Mouse (Mus musculus) left cerebral cortex, postnatal 14 days (tissue): ENCODE results near the gene Creb1. TPM values are rescaled to one million over a fixed set of nuclear protein-coding genes. Genes with fewer than 3 reads are reported as not detected.
"Not testable (repeated sequence)": the region's sequence is repeated elsewhere in the genome, so short reads cannot be mapped to it uniquely, and the experiment has no call there.

Source experiments
- DNase-seq, 2 experiments: peaks; one replicate each; pipeline ENCODE4 v3.0.0; 2021 to 2022; ENCODE audit warnings: low spot score in 2 of 2, mixed read lengths in 1 of 2
- intact Hi-C: fragments of 180-260 bp; cut with DNase I; formaldehyde crosslinking; loops from one replicate; pipeline ENCODE4 v1.15.1; 2025
- total RNA-seq, 2 experiments: library from RNA; stranded (reverse); gene quantifications; 2 replicates each; pipeline ENCODE4 v1.2.3; 2021

The Creb1 gene
- total RNA-seq, 2 experiments from 2014 or later, result 48.1 to 48.8 TPM

DNA sequence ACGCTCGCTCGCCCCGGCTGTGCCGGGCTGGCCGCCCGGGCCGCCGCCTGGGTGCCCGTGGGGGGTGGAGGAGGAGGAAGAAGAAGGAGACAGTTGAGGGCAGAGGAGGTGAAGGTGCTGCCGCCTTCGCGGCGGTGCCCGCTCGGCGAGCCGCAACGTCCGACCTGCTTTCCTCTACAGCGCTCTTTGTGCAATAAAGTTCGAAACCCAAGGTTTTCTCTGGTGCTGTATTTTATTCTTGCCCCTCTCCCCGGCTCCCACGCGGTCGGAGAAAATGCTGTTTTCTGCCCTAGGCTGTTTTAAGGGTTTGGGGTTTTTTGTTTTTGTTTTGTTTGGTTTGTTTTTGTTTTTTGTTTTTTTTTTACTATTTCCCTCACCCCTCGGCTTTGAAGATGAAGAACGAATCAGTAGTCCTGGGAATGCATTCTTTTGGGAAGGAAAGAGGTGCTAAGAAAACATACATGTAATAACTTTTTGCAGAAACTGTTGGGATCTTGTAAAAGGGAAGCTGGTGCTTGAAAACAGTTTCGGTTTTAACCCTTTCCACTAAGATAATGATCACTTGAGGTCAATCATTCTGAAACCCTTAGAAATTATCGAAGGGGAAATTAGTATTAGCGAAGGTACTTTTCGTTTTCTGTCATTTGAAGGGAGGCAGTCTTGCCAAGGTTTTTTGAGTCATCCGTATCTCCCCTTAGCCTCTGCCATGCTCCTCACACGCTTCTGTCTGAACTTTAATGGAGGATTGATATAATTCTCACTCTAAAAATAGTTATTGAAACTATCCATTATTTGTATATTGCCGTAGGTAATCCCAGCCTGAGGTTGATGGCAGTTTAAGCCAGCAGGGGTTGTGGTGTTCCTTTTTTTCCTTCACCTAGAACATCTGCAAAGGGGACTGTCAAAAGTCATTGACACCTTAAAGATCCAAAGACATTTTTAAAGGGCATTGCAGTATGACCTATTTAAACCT, 1.3 kb downstream of the Creb1 start:
- intact Hi-C loops, result no loop called here

DNA sequence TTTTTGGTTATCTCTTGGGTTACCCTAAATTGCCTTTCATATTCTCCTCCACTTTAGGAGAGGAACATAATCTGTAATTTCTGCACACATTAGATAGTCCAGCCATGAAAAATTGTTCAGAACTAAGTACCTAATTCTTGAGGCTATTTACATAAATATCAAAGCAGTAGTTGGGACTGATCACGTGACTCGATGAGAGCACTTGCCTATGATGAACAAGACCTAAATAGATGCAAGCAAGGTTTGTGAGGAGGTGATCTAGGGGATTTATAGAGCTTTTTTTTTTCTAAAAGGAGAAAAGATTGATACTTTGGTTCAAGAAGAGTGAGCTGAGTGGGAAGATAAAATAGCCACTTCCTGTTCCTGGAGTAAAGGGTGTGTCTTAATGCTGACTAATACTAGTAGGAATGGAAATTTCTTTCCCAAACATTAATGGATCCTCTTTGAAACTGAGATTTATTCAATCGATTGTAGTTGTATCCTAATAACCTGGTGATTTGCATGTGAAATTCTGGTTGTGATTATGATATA, 6.5 kb downstream of the Creb1 start:
- DNase-seq, result no peak
- intact Hi-C loops, result no loop called here

More for the DNA sequence above, 1.3 kb downstream of the Creb1 start:
- DNase-seq, result no peak

GRCm38 (mm10) chr1:64543750-64544149, 11.3 kb downstream of the Creb1 start:
- intact Hi-C loops, result no loop called here
- DNase-seq, result no peak

- DNase-seq, result peak in 1 of 2 experiments; percentile 31
- intact Hi-C loops, result no loop called here
Observed at GRCm38 (mm10) chr1:64546070-64546469, 13.6 kb downstream of the Creb1 start.

DNA sequence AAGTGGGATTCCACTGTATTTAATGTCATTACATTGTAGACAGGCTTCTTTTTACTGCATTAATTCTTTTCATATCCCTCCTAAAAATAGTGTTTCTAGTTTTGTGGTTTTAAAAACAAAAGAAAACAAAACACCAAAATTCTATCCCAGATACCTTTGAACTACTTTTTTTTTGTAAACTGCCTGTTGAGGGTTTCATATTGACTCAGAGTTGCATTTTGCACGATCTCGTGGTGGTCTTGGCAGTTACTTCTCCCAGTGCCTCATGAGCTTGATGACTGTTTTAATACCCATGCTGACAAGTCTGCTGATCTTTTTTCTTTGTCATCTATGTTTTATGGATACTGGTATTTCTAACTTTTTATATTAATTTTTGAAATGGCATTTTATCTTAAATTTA, 16.9 kb downstream of the Creb1 start:
- intact Hi-C loops, result no loop called here
- no peak for DNase-seq

DNA sequence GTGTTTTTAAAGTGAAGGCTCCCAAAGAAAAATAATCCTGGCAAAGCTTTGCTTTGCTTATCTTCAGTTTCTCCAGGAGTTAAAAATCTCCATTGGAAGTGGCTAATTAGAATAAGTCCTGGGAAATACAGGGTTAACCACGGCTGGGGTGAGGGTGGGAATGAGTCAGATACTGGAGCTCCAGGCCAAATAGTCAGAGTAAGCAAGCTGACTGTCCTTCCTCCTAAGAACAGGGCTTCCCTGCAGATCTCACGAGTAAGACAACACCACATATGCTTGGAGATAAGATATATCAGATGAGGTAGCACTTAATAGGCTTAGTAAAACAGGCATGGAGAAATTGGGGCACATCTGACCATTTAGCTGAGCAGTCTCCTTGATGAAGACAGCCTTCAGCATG, 19.5 kb downstream of the Creb1 start:
- DNase-seq, result no peak
- intact Hi-C loops, result no loop called here

DNA sequence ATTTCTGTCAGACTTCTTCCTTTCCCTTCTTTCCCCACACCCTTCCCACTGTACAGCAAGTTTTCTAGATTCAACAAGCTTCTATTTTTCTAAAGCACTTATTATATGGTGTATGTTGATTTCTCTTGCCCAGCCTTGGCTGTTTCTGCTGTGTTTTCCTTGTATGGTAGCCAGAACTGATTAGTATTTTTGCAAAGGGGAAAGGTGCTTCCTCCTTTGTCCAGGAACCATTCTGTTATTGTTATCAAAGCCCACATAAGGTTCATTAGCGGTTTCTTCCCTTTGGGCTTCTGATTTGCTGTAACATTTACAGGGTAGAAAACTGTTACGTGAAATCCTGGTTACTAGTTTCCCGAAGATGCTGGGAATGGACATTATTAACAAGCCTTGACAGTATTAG, 27.7 kb downstream of the Creb1 start:
- no peak for DNase-seq
- intact Hi-C loops, result no loop called here

- intact Hi-C loops, result no loop called here
- DNase-seq, result no peak
Observed at GRCm38 (mm10) chr1:64568206-64568605, 35.8 kb downstream of the Creb1 start.

DNA sequence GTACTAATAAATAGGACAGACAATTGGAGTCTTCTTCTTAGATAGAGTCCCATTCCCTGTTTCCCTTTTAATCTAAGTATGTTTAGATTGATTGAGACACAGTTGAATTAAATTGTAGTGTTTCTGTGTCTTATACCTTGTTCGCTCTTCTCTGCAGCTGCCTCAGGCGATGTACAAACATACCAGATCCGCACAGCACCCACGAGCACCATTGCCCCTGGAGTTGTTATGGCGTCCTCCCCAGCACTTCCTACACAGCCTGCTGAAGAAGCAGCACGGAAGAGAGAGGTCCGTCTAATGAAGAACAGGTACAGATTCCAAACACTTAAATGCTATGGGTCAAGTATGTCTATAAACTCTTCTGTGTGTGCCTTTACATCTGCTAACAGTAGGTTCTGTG, 43.6 kb downstream of the Creb1 start:
- DNase-seq, result no peak

GRCm38 (mm10) chr1:64576732-64577131, 44.3 kb downstream of the Creb1 start:
- intact Hi-C loops, result no loop called here
- no peak for DNase-seq

More for the DNA sequence above, 43.6 kb downstream of the Creb1 start:
- intact Hi-C loops, result no loop called here

- intact Hi-C loops, DNase-seq: not testable (repeated sequence)
Observed at GRCm38 (mm10) chr1:64577911-64578310, 45.5 kb downstream of the Creb1 start.

DNA sequence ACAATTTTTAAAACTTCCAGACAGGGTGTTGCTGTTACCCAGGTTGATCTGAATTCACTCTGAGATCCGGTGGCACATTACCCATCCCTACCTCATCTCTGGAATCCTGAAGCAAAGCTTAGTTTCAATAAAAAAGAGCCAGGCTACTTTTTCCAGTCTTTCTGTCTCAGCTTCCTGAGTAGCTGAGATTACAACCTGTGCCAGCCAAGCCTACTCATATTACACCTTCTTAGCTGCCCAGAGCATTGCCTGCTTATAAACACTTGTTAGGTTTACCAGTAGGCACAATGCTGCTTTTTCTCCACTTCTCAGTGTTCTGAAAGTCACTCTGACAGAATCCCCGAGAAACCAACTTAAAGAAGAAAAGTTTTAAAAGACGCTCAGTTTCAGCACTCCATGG, 46.4 kb downstream of the Creb1 start:
- DNase-seq, result no peak

DNA sequence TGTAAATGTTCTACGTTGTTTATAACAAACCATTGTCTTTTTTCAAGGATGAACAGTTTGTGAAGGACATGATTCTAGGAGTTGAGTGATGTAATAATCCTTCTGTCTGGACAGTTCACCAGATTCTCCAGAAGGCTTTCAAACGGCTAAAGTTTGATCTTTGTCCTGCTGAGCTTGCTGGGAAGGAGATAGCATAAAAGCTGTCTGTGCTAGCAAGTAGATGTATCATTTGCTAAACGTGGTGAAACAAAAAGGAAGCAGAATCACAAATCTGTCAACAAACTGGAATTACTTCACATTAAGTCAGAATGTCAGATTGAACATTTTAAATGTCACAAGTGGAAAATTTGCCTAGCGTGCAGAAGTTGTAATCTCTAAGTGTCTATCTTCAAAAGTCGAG, 66.5 kb downstream of the Creb1 start:
- intact Hi-C loops, result no loop called here
- DNase-seq, result no peak

More for the DNA sequence above, 46.4 kb downstream of the Creb1 start:
- intact Hi-C loops, result no loop called here

DNA sequence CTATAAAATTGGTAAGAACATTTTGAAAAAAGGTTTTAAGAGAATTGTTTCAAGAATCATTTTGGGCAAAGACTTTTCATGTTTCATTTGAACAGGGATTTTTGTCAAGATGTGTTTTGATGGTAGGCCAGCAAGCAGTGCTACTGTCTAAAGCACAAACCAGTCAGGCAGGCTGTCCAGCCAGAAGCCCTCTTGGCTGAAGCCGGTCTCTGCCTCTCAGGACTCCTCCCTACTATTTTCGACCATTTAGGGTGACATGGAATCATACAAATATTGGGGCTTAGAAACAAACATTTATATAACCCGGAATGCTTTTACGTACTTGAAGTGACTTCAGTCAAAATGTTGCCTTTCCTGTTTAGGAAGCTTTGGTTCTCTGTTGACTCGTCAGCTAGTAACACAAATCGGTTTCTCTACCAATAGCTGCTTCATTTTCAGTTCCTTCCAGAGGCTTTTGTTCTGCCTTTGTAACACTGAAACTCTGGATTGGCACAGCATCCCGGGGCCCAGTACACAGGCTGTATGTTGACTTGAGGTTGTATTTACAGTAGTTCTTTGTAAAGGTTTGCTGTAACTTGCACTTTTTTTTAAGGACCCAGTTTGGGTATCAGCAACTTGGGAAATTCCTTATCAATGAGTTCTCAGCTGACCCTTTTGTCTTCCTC, 68.1 kb downstream of the Creb1 start:
- intact Hi-C loops, result no loop called here
- no peak for DNase-seq

GRCm38 (mm10) chr1:64601242-64601842, 68.9 kb downstream of the Creb1 start:
- no peak for DNase-seq
- intact Hi-C loops, result no loop called here

DNA sequence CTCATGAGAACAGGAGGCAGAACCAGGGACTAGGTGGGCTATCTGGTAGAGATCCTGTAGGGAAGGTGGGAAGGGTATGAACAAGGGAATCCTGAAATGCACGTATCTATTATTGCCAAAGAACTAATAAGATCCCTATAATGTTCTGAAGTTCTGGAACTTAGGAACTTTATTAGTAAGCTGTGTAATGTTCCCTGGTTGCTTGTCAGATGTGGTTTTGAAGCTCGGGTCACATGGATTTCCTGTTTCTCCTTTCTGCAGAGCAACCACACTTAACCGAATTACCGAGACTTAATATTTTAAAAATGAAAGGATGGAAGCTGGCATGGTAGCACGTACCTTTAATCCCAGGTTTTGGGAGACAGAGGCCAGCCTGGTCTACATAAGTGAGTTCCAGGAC, 70.9 kb downstream of the Creb1 start:
- intact Hi-C loops, result no loop called here
- DNase-seq, result no peak

DNA sequence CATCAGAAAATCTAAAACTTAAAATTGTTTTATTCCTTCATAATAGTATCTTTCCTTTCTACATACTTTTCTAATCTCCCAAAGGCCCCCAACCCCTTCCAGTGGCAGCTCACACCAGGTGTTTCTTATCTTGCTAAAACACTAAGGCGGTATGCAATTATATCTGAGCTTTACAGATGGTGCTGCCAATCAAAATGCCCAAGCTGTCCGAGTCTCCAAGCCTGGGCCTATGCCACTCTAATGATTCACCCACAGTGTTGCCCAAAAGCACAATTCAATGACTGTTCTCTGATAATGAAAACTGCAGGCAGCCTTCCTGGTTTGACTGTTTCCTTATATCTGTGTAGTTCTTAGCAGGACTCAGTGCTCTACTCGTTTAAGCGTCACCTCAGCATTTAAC, 76.7 kb downstream of the Creb1 start:
- intact Hi-C loops, result no loop called here
- no peak for DNase-seq

- DNase-seq, result no peak
- intact Hi-C loops, result loop anchor here (10.0 kb wide), 2 partner anchors 305 to 395 kb away; no protein-coding TSS in a partner anchor
Observed at GRCm38 (mm10) chr1:64609976-64610375, 77.5 kb downstream of the Creb1 start.

GRCm38 (mm10) chr1:64614311-64614710, 81.9 kb downstream of the Creb1 start:
- DNase-seq, result no peak
- intact Hi-C loops, result loop anchor here (10.0 kb wide), 2 partner anchors 300 to 390 kb away; no protein-coding TSS in a partner anchor
